Mouse (Mus musculus) hindbrain, embryonic 13.5 days (tissue): ENCODE measurements at regions not wholly inside any gene's neighbourhood (a gene's known extent, or its start where the extent isn't known, plus 50 kb on each side); places are given as distances from the start of the nearest gene placed in this dataset.

Source experiments
- ATAC-seq: fragments of 200-750 bp; cut with Nextera tagmentation; 2 replicates; pipeline ENCODE4 v1.8.0; 2017; ENCODE audit warnings: moderate TSS enrichment; ENCODE audit not compliant: low FRiP score
- H3K27ac ChIP-seq: fragments of 300-500 bp; sonication (generic); 2 replicates; pipeline ENCODE4 v1.5.1; 2015; ENCODE audit warnings: inconsistent platforms, mild to moderate bottlenecking, moderate library complexity
- H3K27me3 ChIP-seq: fragments of 300-500 bp; sonication (generic); 2 replicates; pipeline ENCODE4 v1.6.1; 2015; ENCODE audit warnings: mild to moderate bottlenecking, inconsistent platforms
- H3K36me3 ChIP-seq: fragments of 300-500 bp; sonication (generic); 2 replicates; pipeline ENCODE4 v1.6.1; 2015; ENCODE audit warnings: mild to moderate bottlenecking, inconsistent platforms
- H3K4me1 ChIP-seq: fragments of 300-500 bp; sonication (generic); replicated peaks from 2 replicates; pipeline ENCODE4 v1.6.1; 2015; ENCODE audit warnings: inconsistent platforms
- H3K4me2 ChIP-seq: fragments of 300-500 bp; sonication (generic); 2 replicates; pipeline ENCODE4 v1.6.1; 2015; ENCODE audit warnings: inconsistent platforms, mild to moderate bottlenecking, moderate library complexity
- H3K4me3 ChIP-seq: fragments of 300-500 bp; sonication (generic); 2 replicates; pipeline ENCODE4 v1.5.1; 2015; ENCODE audit warnings: mild to moderate bottlenecking, inconsistent platforms
- H3K9ac ChIP-seq: fragments of 300-500 bp; sonication (generic); 2 replicates; pipeline ENCODE4 v1.6.1; 2015; ENCODE audit warnings: mild to moderate bottlenecking, inconsistent platforms
- H3K9me3 ChIP-seq: fragments of 300-500 bp; sonication (generic); 2 replicates; pipeline ENCODE4 v1.6.1; 2016; ENCODE audit warnings: inconsistent platforms
- WGBS: fragments of 180-500 bp; shearing (Covaris S2); methylation state at CpG from one replicate; pipeline ENCODE4 v1.1.7; 2015; 5-methylcytosine and 5-hydroxymethylcytosine counted together

- Histone ChIP-seq H3K4me1 (peaks cover 11% of the 10 kb centered on the region), H3K4me3 (no peak overlapping the region), H3K4me2 (no peak overlapping the region), H3K9ac (no peak overlapping the region), H3K27ac (peak overlapping the region; percentile 45), H3K27me3 (no peaks in the 10 kb centered on the region), H3K36me3 (no peaks in the 10 kb centered on the region), H3K9me3 (no peaks in the 10 kb centered on the region)
- 47% methylated on average over 8 of the region's 8 CpGs for WGBS
- ATAC-seq: no peak
Observed at GRCm38 (mm10) chr8:90535515-90536156, 187.5 kb upstream of the Tox3 start.

GRCm38 (mm10) chr8:90521393-90521792 is 173.2 kb upstream of the Tox3 start:
- no peaks in the 10 kb centered on the region for H3K36me3 ChIP-seq
- H3K9ac ChIP-seq: no peak overlapping the region
- no peaks in the 10 kb centered on the region for H3K27me3 ChIP-seq
- H3K9me3 ChIP-seq: no peaks in the 10 kb centered on the region
- peaks cover 24% of the 10 kb centered on the region for H3K4me1 ChIP-seq
- 83% methylated on average over 8 of the region's 8 CpGs for WGBS
- no peak for ATAC-seq
- no peak overlapping the region for H3K4me3 ChIP-seq
- no peak overlapping the region for H3K27ac ChIP-seq
- no peak overlapping the region for H3K4me2 ChIP-seq

DNA sequence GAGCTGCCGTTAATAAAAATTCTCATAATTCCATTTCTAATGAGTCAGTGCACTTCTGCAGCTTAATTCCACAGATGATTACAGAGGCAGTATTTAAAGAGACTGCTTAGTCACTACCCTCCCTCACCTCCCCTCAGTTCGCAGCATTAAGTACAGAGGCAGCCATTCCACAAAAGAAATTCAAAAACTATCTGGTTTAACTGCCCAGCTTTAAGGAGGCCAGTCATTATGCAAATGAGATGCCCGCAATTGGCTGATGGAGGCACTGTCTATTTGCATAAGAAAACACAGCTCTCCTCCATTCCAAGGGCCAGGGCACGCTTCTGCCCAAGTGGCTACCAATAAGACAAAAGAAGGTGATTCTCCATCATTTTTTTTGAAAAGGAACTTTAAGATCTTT is 172.0 kb upstream of the Tox3 start:
- ATAC-seq: 0 out of 2 replicates have a peak, but pooled peaks have one; percentile 59
- Histone ChIP-seq H3K9ac (no peak overlapping the region), H3K36me3 (no peaks in the 10 kb centered on the region), H3K27me3 (no peaks in the 10 kb centered on the region), H3K27ac (peak overlapping the region; percentile 64; the same call in 1 of the 2 replicates), H3K4me2 (no peak overlapping the region), H3K9me3 (no peaks in the 10 kb centered on the region), H3K4me3 (no peak overlapping the region), H3K4me1 (peaks cover 24% of the 10 kb centered on the region)
- WGBS: 11% methylated on average over 4 of the region's 4 CpGs

GRCm38 (mm10) chr8:90519567-90519966 is 171.4 kb upstream of the Tox3 start:
- H3K4me3 ChIP-seq: no peak overlapping the region
- no peak overlapping the region for H3K27ac ChIP-seq
- no peak overlapping the region for H3K9ac ChIP-seq
- no peaks in the 10 kb centered on the region for H3K9me3 ChIP-seq
- ATAC-seq: no peak
- H3K4me2 ChIP-seq: no peak overlapping the region
- peaks cover 24% of the 10 kb centered on the region for H3K4me1 ChIP-seq
- no peaks in the 10 kb centered on the region for H3K27me3 ChIP-seq
- WGBS: 42% methylated on average over 6 of the region's 6 CpGs
- no peaks in the 10 kb centered on the region for H3K36me3 ChIP-seq

- WGBS: 83% methylated on average over 3 of the region's 3 CpGs
- no peaks in the 10 kb centered on the region for H3K36me3 ChIP-seq
- H3K4me1 ChIP-seq: peaks cover 24% of the 10 kb centered on the region
- no peaks in the 10 kb centered on the region for H3K9me3 ChIP-seq
- no peak overlapping the region for H3K27ac ChIP-seq
- ATAC-seq: no peak
- H3K4me3 ChIP-seq: no peak overlapping the region
- no peak overlapping the region for H3K4me2 ChIP-seq
- H3K9ac ChIP-seq: no peak overlapping the region
- no peaks in the 10 kb centered on the region for H3K27me3 ChIP-seq
Observed at GRCm38 (mm10) chr8:90514191-90514590, 166.0 kb upstream of the Tox3 start.

GRCm38 (mm10) chr8:90513601-90514000 is 165.5 kb upstream of the Tox3 start:
- H3K27ac ChIP-seq: peak overlapping the region; percentile 40; the same call in 1 of the 2 replicates
- H3K9me3 ChIP-seq: no peaks in the 10 kb centered on the region
- H3K4me2 ChIP-seq: no peak overlapping the region
- 71% methylated on average over 4 of the region's 4 CpGs for WGBS
- H3K36me3 ChIP-seq: no peaks in the 10 kb centered on the region
- no peak overlapping the region for H3K9ac ChIP-seq
- H3K4me3 ChIP-seq: no peak overlapping the region
- peaks cover 24% of the 10 kb centered on the region for H3K4me1 ChIP-seq
- no peaks in the 10 kb centered on the region for H3K27me3 ChIP-seq
- no peak for ATAC-seq

GRCm38 (mm10) chr8:90513102-90513501 is 165.0 kb upstream of the Tox3 start:
- H3K36me3 ChIP-seq: no peaks in the 10 kb centered on the region
- peaks cover 24% of the 10 kb centered on the region for H3K4me1 ChIP-seq
- ATAC-seq: peak; percentile 77
- H3K4me2 ChIP-seq: no peak overlapping the region
- H3K9me3 ChIP-seq: no peaks in the 10 kb centered on the region
- H3K27ac ChIP-seq: peak overlapping the region; percentile 69
- H3K27me3 ChIP-seq: no peaks in the 10 kb centered on the region
- WGBS: 43% methylated on average over 8 of the region's 8 CpGs
- H3K4me3 ChIP-seq: no peak overlapping the region
- no peak overlapping the region for H3K9ac ChIP-seq

GRCm38 (mm10) chr8:90512594-90512993 is 164.5 kb upstream of the Tox3 start:
- H3K4me3 ChIP-seq: no peak overlapping the region
- no peaks in the 10 kb centered on the region for H3K9me3 ChIP-seq
- H3K9ac ChIP-seq: no peak overlapping the region
- H3K4me1 ChIP-seq: peaks cover 24% of the 10 kb centered on the region
- WGBS: 21% methylated on average over 2 of the region's 2 CpGs
- no peaks in the 10 kb centered on the region for H3K27me3 ChIP-seq
- H3K4me2 ChIP-seq: no peak overlapping the region
- no peaks in the 10 kb centered on the region for H3K36me3 ChIP-seq
- H3K27ac ChIP-seq: peak overlapping the region; percentile 69
- 0 out of 2 replicates have a peak, but pooled peaks have one; percentile 29 for ATAC-seq

DNA sequence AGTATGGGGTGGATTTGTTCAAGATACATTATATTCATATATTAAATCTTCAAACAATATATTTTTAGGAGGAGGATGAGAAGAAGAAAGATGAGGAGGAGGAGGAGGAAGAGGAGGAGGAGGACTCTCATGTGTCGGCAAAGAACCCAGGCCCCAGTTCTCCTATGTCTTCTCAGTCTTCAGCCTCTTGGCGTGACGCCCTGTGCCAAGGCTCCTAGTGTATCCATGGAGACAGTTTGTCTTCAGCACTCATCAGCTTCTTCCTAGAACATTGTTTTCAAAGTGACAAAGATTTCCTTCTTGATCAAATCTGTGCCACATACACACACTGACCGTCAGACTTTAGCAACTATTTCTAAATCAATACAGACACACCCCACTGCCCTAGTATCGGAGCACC is 156.4 kb upstream of the Tox3 start:
- WGBS: 75% methylated on average over 5 of the region's 5 CpGs
- no peak overlapping the region for H3K4me3 ChIP-seq
- no peaks in the 10 kb centered on the region for H3K36me3 ChIP-seq
- no peak overlapping the region for H3K27ac ChIP-seq
- H3K4me2 ChIP-seq: no peak overlapping the region
- no peak overlapping the region for H3K9ac ChIP-seq
- no peak for ATAC-seq
- H3K4me1 ChIP-seq: no peaks in the 10 kb centered on the region; the same call in 1 of the 2 replicates
- H3K9me3 ChIP-seq: no peaks in the 10 kb centered on the region
- H3K27me3 ChIP-seq: no peaks in the 10 kb centered on the region

- Histone ChIP-seq H3K27ac (no peak overlapping the region), H3K4me2 (no peak overlapping the region), H3K4me3 (no peak overlapping the region), H3K36me3 (no peaks in the 10 kb centered on the region), H3K9me3 (no peaks in the 10 kb centered on the region), H3K27me3 (no peaks in the 10 kb centered on the region), H3K9ac (no peak overlapping the region), H3K4me1 (peaks cover 5% of the 10 kb centered on the region)
- WGBS: 58% methylated on average over 2 of the region's 2 CpGs
- no peak for ATAC-seq
Observed at GRCm38 (mm10) chr8:90503306-90503705, 155.2 kb upstream of the Tox3 start.

GRCm38 (mm10) chr8:90502879-90503278 is 154.7 kb upstream of the Tox3 start:
- 77% methylated on average over 2 of the region's 2 CpGs for WGBS

GRCm38 (mm10) chr8:90499315-90499714 is 151.2 kb upstream of the Tox3 start:
- H3K4me2 ChIP-seq: no peak overlapping the region
- H3K36me3 ChIP-seq: no peaks in the 10 kb centered on the region
- H3K27ac ChIP-seq: peak overlapping the region; percentile 30; the same call in 1 of the 2 replicates
- peaks cover 35% of the 10 kb centered on the region for H3K4me1 ChIP-seq
- no peak for ATAC-seq
- no peaks in the 10 kb centered on the region for H3K9me3 ChIP-seq
- no peak overlapping the region for H3K9ac ChIP-seq
- no peaks in the 10 kb centered on the region for H3K27me3 ChIP-seq
- no peak overlapping the region for H3K4me3 ChIP-seq
- 45% methylated on average over 1 of the region's 1 CpGs for WGBS

More at GRCm38 (mm10) chr8:90502879-90503278, 154.7 kb upstream of the Tox3 start:
- no peak overlapping the region for H3K9ac ChIP-seq
- no peak for ATAC-seq
- no peaks in the 10 kb centered on the region for H3K36me3 ChIP-seq
- no peak overlapping the region for H3K4me3 ChIP-seq
- no peak overlapping the region for H3K4me2 ChIP-seq
- H3K27ac ChIP-seq: no peak overlapping the region
- H3K4me1 ChIP-seq: peaks cover 5% of the 10 kb centered on the region
- H3K9me3 ChIP-seq: no peaks in the 10 kb centered on the region
- no peaks in the 10 kb centered on the region for H3K27me3 ChIP-seq

GRCm38 (mm10) chr8:90496658-90497163 is 148.6 kb upstream of the Tox3 start:
- peak; percentile 68 for ATAC-seq
- H3K4me2 ChIP-seq: peak overlapping the region; percentile 48
- no peaks in the 10 kb centered on the region for H3K36me3 ChIP-seq
- peaks cover 54% of the 10 kb centered on the region for H3K4me1 ChIP-seq
- H3K9ac ChIP-seq: peak overlapping the region; percentile 63
- no peaks in the 10 kb centered on the region for H3K27me3 ChIP-seq
- 1% methylated on average over 13 of the region's 13 CpGs for WGBS
- no peaks in the 10 kb centered on the region for H3K9me3 ChIP-seq
- peak overlapping the region; percentile 97 for H3K27ac ChIP-seq
- H3K4me3 ChIP-seq: no peak overlapping the region
